Mouse (Mus musculus) heart, postnatal 0 days (tissue): ENCODE measurements around the gene Filip1. TPM values are rescaled to one million over a fixed set of nuclear protein-coding genes. Genes with fewer than 3 reads are reported as not detected.

Experiments
- ATAC-seq: fragments of 200-750 bp; cut with Nextera tagmentation; 2 replicates; pipeline ENCODE4 v1.8.0; 2017; ENCODE audit warnings: low read depth, moderate number of reproducible peaks, moderate library complexity; ENCODE audit not compliant: insufficient read depth
- DNase-seq: peaks from one replicate; pipeline ENCODE4 v3.0.0-alpha.2; 2016; ENCODE audit warnings: low spot score
- H3K27ac ChIP-seq: fragments of 300-500 bp; sonication (generic); 2 replicates; pipeline ENCODE4 v1.5.1; 2014; ENCODE audit warnings: low read depth, mild to moderate bottlenecking
- H3K27me3 ChIP-seq: fragments of 300-500 bp; sonication (generic); 2 replicates; pipeline ENCODE4 v1.6.1; 2014; ENCODE audit warnings: low read length, mixed read lengths; ENCODE audit not compliant: control insufficient read depth, insufficient read depth
- H3K36me3 ChIP-seq: fragments of 300-500 bp; sonication (generic); replicated peaks from 2 replicates; pipeline ENCODE4 v1.6.1; 2014; ENCODE audit warnings: low read length, mixed read lengths; ENCODE audit not compliant: control insufficient read depth, insufficient read depth
- H3K4me1 ChIP-seq: fragments of 300-500 bp; sonication (generic); 2 replicates; pipeline ENCODE4 v1.6.1; 2014; ENCODE audit warnings: antibody characterized with exemption; ENCODE audit not compliant: control insufficient read depth, insufficient read depth
- H3K4me2 ChIP-seq: fragments of 300-500 bp; sonication (generic); 2 replicates; pipeline ENCODE4 v1.6.1; 2014; ENCODE audit warnings: low read depth, mild to moderate bottlenecking, low read length, moderate library complexity
- H3K4me3 ChIP-seq: fragments of 300-500 bp; sonication (generic); 2 replicates; pipeline ENCODE4 v1.5.1; 2014; ENCODE audit warnings: low read depth, low read length
- H3K9ac ChIP-seq: fragments of 300-500 bp; sonication (generic); replicated peaks from 2 replicates; pipeline ENCODE4 v1.6.1; 2014; ENCODE audit warnings: low read depth, low read length, mixed read lengths
- H3K9me3 ChIP-seq: fragments of 300-500 bp; sonication (generic); replicated peaks from 2 replicates; pipeline ENCODE4 v1.6.1; 2016; ENCODE audit warnings: low read length; ENCODE audit not compliant: control insufficient read depth
- CTCF ChIP-seq: IDR thresholded peaks from 2 replicates; pipeline ENCODE4 v1.5.1; 2016; ENCODE audit warnings: antibody characterized with exemption, control low read depth, low read depth
- EP300 ChIP-seq: IDR thresholded peaks from 2 replicates; pipeline ENCODE4 v1.6.1; 2016; ENCODE audit warnings: antibody characterized with exemption, low read depth
- WGBS: fragments of 180-500 bp; shearing (Covaris S2); extraction: QIAGEN DNeasy Blood & Tissue Kit; methylation state at CpG from one replicate; pipeline ENCODE4 v1.1.7; 2014; 5-methylcytosine and 5-hydroxymethylcytosine counted together
- polyA plus RNA-seq: library from polyadenylated mRNA; unstranded; fragments of >200 nt; fragmentation: Nextera tagmentation; extraction: Ambion mirVana; gene quantifications from 2 replicates; pipeline ENCODE4 v1.2.1, GENCODE M21; 2015
- total RNA-seq: library from RNA; depleted of rRNA; stranded (reverse); fragments of >200 nt; gene quantifications from 2 replicates; pipeline ENCODE4 v1.2.3, GENCODE M21; 2014; ENCODE audit warnings: low replicate concordance

Gene Filip1
- total and polyA plus RNA-seq, 2 experiments from 2014 or later, result 27.4 to 39.0 TPM

DNA sequence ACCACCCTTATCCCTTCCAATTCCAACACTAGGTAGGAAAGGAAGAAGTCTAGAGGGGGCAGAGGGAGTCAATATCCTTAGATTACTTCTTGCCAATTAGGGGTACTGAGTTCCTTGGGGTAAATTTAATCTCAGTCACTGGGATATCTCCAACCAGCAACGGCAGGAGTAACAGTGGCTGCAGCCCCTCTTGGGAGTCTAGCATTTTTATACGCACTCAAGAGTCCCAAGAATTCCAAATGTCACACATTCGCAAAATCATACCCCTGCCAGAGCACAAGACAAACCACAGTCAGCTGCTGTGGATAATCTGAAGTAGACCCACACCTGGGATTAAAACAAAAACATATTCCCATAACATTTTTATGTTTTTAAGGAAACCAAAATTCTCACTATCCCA, 102.5 kb downstream of the Filip1 start:
- H3K27me3 ChIP-seq, result no peaks in the 10 kb centered on the region
- no peak overlapping the region for H3K27ac ChIP-seq
- DNase-seq, result no peak
- 95% methylated on average over 3 of the region's 3 CpGs for WGBS
- H3K4me2 ChIP-seq, result no peak overlapping the region
- no peaks in the 10 kb centered on the region for H3K36me3 ChIP-seq
- no peaks in the 10 kb centered on the region for H3K9me3 ChIP-seq
- TF ChIP-seq EP300 (no peak), CTCF (no peak)
- no peak overlapping the region for H3K4me3 ChIP-seq
- no peak overlapping the region for H3K9ac ChIP-seq
- no peaks in the 10 kb centered on the region for H3K4me1 ChIP-seq
- ATAC-seq, result no peak

DNA sequence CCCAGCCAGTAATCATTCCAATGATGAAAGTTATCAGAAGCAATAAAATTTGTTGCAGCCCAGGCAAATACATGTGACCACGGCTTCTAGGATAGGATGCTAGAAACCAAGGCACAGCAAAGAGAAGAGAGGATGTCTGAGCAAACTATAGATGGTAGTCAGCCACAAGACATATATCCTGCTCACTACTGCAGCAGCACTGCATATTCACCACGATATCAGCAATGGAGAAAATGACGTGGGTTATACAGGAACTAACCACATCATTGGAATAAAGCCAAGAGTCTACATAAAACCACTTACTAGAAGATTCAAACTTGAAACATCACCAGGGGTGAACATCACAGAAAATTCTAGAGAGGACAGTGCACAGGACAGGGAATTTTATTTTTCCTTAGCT, 113.8 kb downstream of the Filip1 start:
- H3K27ac ChIP-seq, result no peak overlapping the region
- no peaks in the 10 kb centered on the region for H3K27me3 ChIP-seq
- H3K9me3 ChIP-seq, result no peaks in the 10 kb centered on the region
- H3K9ac ChIP-seq, result no peak overlapping the region
- ATAC-seq, result no peak; the same call in 1 of the 2 replicates
- WGBS, result 26% methylated on average over 3 of the region's 3 CpGs
- no peak overlapping the region for H3K4me3 ChIP-seq
- peaks cover 17% of the 10 kb centered on the region for H3K4me1 ChIP-seq
- no peak for TF ChIP-seq EP300
- TF ChIP-seq CTCF, result no peak
- no peak overlapping the region for H3K4me2 ChIP-seq
- no peak for DNase-seq
- peaks cover 25% of the 10 kb centered on the region for H3K36me3 ChIP-seq

DNA sequence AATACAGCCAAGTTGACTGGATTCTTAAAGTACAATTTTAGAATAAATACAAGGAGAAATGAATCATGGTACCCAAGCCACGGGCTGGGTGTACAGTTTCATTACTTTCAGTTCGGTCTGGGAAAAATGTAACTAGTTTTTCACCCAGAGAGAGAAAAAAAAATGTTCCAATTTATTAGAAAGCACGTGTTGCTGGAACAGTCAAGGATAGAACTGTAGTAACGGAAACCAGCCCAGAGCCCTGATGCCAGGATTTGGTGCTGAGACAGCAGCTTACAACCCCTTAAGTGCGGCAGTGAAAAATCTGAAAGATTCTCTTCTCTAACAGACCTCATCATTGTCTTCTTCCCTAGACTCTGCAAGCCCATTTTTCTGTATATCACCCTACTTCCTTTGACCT, 118.0 kb downstream of the Filip1 start:
- TF ChIP-seq EP300 (no peak), CTCF (no peak)
- H3K27ac ChIP-seq, result no peak overlapping the region
- no peak; the same call in 1 of the 2 replicates for ATAC-seq
- no peaks in the 10 kb centered on the region for H3K27me3 ChIP-seq
- H3K4me1 ChIP-seq, result peaks cover 47% of the 10 kb centered on the region
- peaks cover 25% of the 10 kb centered on the region for H3K36me3 ChIP-seq
- WGBS, result 67% methylated on average over 5 of the region's 5 CpGs
- no peak overlapping the region for H3K9ac ChIP-seq
- no peaks in the 10 kb centered on the region for H3K9me3 ChIP-seq
- no peak for DNase-seq
- H3K4me2 ChIP-seq, result no peak overlapping the region
- no peak overlapping the region for H3K4me3 ChIP-seq

DNA sequence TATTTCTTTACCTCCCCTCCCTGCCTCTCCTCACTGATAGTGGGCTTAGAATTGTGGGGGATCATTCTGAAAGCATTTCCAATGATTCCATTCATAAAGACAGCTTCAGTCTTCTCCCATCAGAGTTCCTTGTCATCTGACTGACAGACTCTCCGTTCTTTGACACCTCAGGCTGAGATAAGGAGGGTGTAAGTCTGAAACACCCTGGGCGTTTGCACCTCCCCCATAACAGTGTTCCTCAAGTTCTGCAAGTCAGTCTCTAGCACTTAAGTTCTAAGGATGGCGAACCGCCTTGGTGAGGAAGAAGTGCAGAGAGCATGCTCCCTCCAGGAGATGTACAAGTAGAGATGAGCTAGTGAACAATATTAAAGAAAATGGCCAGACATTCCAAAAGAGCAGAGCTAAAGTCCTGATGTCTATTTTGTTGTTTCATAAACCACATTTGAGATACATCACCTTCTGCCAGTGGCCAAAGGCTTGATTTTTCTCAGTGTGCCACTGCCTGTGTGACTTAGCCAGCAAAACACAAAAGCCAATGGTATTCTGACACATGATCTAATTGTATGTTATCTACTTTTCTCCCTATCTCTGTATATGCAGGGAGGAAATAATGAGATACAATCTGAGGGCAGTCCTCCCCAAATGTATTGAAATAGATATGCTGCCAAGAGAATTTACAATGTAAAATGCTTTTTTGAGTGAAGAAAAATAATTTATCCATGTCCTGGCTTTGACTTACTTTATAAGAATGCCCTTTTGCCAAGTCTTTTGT, 118.6 kb downstream of the Filip1 start:
- no peak overlapping the region; the same call in 1 of the 2 replicates for H3K27ac ChIP-seq
- 44% methylated on average over 4 of the region's 4 CpGs for WGBS

DNA sequence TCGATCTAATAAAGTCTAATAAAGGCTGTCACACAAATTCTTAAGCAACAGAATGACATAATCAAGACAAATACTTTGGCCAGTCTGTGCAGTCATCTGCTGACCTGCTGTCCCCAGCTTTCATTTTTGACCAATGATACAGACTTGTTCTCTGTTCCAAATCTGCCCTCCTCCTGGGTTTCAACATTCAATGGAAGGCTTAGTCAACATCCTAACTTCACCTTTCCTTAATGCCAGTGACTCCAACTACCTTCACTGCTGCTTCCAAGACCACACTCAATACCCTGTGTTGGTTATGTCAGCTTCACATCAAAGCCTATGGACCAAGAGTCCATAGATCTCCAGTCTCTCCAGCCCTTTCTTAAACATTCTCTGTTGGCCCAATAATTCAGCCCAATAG, 120.5 kb downstream of the Filip1 start:
- WGBS, result 63% methylated on average over 1 of the region's 1 CpGs
- no peak for TF ChIP-seq EP300
- no peak for TF ChIP-seq CTCF
- Histone ChIP-seq H3K4me3 (no peak overlapping the region), H3K27me3 (no peaks in the 10 kb centered on the region), H3K4me2 (no peak overlapping the region), H3K36me3 (peaks cover 17% of the 10 kb centered on the region), H3K4me1 (peaks cover 42% of the 10 kb centered on the region), H3K9me3 (no peaks in the 10 kb centered on the region), H3K9ac (no peak overlapping the region), H3K27ac (no peak overlapping the region)
- no peak for DNase-seq
- no peak for ATAC-seq

More for the DNA sequence above, 118.6 kb downstream of the Filip1 start:
- Histone ChIP-seq H3K4me1 (peaks cover 43% of the 10 kb centered on the region), H3K4me3 (no peak overlapping the region), H3K9me3 (no peaks in the 10 kb centered on the region), H3K27me3 (no peaks in the 10 kb centered on the region), H3K4me2 (no peak overlapping the region), H3K36me3 (peaks cover 25% of the 10 kb centered on the region), H3K9ac (no peak overlapping the region)
- TF ChIP-seq CTCF (no peak), EP300 (no peak)
- DNase-seq (no peak), ATAC-seq (no peak)

DNA sequence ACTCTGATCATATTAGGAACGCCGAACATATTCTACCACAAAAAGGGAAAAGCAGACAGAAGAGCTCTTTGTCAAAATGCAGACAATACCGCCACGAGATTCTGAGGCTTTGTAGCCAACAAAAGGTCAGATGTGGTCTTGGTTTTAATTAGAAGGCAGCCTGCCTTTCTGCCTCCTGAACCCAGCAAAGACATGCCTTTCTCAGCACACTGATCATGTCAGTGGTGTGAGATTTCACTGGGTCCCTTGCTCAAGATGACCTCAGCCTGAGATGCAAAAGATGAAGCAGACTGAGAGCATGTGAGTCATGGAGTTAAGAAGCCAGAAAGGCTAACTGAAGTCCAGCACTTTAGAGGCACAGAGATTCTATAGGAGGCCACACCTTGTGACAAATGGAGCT, 122.2 kb downstream of the Filip1 start:
- Histone ChIP-seq H3K9me3 (no peaks in the 10 kb centered on the region), H3K36me3 (0 out of 2 replicates have a peak, but pooled peaks cover 1% of the 10 kb centered on the region), H3K4me2 (no peak overlapping the region), H3K27me3 (no peaks in the 10 kb centered on the region), H3K4me3 (no peak overlapping the region), H3K4me1 (peaks cover 55% of the 10 kb centered on the region), H3K27ac (no peak overlapping the region), H3K9ac (no peak overlapping the region)
- TF ChIP-seq EP300 (no peak), CTCF (no peak)
- no peak for DNase-seq
- ATAC-seq, result no peak
- 67% methylated on average over 4 of the region's 4 CpGs for WGBS
